Mouse (Mus musculus) liver, adult 2 months (tissue): ENCODE measurements around the gene Nell2.

Experiments used
- CTCF ChIP-seq: fragments of 200-500 bp; IDR thresholded peaks from 2 replicates; pipeline ENCODE4 v1.5.1; 2011; ENCODE audit warnings: low read depth, low read length, control low read depth
- POLR2A ChIP-seq: fragments of 200-500 bp; IDR thresholded peaks from 2 replicates; pipeline ENCODE4 v1.6.1; 2011; ENCODE audit warnings: low read length, control low read depth; ENCODE audit not compliant: insufficient read depth; ENCODE audit errors: extremely low read depth

- TF ChIP-seq CTCF (no peak), POLR2A (no peak)
Observed at GRCm38 (mm10) chr15:95068023-95068422, 460.3 kb downstream of the Nell2 start.
